Mouse (Mus musculus): ENCODE results near the gene Cbr4. TPM values are rescaled to one million over a fixed set of nuclear protein-coding genes. Genes with fewer than 3 reads are reported as not detected.

Gene Cbr4
- polyA plus RNA-seq, 1 experiment from 2014 or later = 26.7 TPM

- Histone ChIP-seq H3K9ac (no peak overlapping the region), H3K4me1 (peaks cover 11% of the 10 kb centered on the region), H3K36me3 (no peaks in the 10 kb centered on the region), H3K27ac (no peak overlapping the region), H3K9me3 (no peaks in the 10 kb centered on the region), H3K27me3 (no peaks in the 10 kb centered on the region), H3K4me3 (no peak overlapping the region), H3K4me2 (no peak overlapping the region)
- ATAC-seq (ENCODE audit: insufficient number of reproducible peaks, low FRiP score, low TSS enrichment, low read depth) = no peak
- WGBS = 60% methylated on average over 8 of the region's 8 CpGs
These were observed 68.7 kb downstream of the Cbr4 start for GRCm38 (mm10) chr8:61556219-61556618.
